Mouse (Mus musculus): ENCODE data around the gene Adgrl2. TPM values are rescaled to one million over a fixed set of nuclear protein-coding genes. Genes with fewer than 3 reads are reported as not detected.

Gene Adgrl2
- total RNA-seq, 2 experiments from 2014 or later = 4.2 to 15.0 TPM

GRCm38 (mm10) chr3:148977838-148978237 lies 12.5 kb downstream of the Adgrl2 start:
- no peak for ATAC-seq (replicated peaks; ENCODE audit: poor library complexity)

GRCm38 (mm10) chr3:148977124-148977529 lies 13.2 kb downstream of the Adgrl2 start:
- no peak for ATAC-seq (replicated peaks; ENCODE audit: poor library complexity)

DNA sequence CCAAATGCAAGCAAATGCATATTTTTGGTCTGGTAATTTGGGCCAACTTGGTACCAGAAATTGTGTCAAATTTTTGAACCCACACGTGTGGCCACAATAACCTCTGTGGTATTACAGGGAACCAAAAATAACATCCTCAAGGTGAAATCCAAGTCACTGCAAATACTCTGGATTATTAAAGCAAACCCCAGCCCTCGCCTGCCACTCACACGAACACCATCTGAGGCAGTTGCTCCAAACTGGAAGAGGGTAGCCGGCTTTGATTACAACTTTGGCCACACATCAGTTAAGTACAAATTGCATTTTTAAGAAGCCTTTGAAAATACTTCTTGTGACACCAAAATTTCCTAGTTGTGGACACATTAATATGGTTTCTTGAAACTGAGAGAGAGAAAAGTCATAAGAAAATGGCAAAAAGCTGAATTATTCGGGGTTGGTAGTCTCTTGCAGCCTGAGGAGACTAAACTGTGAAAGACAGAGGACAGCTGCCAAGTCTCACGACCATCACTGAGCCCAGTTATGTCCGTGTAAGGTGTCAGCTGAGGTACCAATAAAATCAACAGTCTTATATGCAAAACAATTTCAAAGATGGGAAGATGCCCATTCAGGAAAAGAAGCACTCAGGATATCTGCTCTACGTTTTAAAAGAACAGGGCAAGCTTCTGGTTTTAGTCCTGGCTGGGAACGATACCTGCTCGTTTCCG lies 18.3 kb downstream of the Adgrl2 start:
- ATAC-seq (replicated peaks; ENCODE audit: poor library complexity) = no peak

GRCm38 (mm10) chr3:148964991-148965605 lies 25.3 kb downstream of the Adgrl2 start:
- no peak for ATAC-seq (replicated peaks; ENCODE audit: poor library complexity)

- ATAC-seq (replicated peaks; ENCODE audit: poor library complexity) = no peak
These were observed 26.8 kb downstream of the Adgrl2 start for GRCm38 (mm10) chr3:148963381-148964044.

GRCm38 (mm10) chr3:148961611-148962010 lies 28.7 kb downstream of the Adgrl2 start:
- ATAC-seq (replicated peaks; ENCODE audit: poor library complexity) = no peak

DNA sequence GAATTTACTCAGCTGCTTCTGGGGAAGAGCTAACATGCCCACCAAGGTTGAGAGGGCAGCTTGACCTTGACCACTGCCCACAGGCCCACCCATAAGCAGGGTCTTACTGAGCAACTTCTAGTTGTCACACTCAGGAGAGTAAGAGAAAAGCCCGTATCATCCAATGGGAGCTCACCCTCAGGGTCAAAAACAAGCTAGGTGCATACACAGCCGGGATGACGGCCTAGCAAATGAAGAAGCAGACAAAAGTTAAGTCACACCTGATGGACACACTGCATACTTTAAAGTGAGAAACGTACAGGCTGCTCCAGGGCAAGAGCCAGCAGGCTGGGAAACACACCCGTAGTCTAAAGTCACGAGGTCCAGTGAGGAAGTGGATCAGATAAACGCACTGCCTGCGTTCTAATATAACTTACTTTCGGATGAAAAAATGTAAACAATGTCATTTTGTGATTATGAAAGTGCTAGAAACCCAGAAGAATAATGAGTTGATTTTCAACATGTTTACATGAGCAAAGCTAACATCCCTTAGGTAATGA lies 29.5 kb downstream of the Adgrl2 start:
- ATAC-seq (replicated peaks; ENCODE audit: poor library complexity) = peak; percentile 43; the same call in 1 of the 2 replicates

GRCm38 (mm10) chr3:148960215-148960614 lies 30.1 kb downstream of the Adgrl2 start:
- ATAC-seq (replicated peaks; ENCODE audit: poor library complexity) = no peak

DNA sequence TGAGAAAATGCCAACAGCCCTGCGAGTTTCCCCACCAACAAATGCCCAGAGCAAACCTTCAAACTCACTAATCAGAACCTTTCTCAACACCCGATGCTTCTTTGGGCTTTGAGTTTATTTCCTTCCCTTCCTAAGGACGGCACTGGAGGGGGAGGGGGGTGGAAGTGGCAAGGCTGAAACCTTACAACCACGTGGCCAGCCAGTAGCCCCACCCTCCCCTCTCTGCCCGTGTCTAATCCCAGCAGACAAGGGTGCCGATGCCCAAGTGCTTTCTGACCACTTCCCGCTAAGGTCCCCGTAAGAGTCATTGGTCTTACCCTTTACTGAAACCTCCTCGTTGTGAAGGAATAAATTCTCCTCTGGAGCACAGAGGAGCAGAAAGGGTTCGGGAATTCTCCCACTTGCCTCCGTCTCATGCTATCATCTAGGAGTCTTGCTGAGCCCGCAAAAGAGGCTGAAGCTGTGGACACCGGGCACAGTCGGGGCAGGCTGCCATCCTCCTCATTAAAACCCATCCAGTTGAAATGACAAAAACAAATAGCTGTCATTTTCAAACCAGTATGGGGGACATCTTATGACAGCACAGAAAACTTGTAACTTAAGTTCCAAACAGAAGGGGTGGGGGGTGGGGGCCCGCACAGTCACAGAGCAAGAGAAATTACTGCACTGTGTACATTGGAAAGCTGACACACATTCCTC lies 30.9 kb downstream of the Adgrl2 start:
- peak; percentile 87 for ATAC-seq (replicated peaks; ENCODE audit: poor library complexity)

DNA sequence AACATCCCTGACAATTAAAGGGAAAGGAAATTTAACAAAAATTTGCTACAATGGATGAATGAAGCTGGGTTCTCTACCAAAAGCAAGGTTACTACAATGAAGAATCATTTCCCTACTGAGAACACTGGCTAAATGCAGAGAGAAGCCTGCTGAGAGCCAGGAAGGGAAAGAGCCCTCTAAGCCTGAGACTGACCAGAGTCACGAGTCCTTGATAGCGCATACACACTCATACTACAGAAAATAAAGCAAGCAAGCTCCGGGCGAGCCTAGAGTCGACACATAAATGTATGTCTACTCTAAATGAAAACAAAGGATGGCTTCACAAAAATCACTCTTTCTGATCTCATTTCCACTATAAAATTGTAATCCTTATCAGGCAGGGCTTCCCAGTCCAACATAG lies 31.6 kb downstream of the Adgrl2 start:
- no peak for ATAC-seq (replicated peaks; ENCODE audit: poor library complexity)

DNA sequence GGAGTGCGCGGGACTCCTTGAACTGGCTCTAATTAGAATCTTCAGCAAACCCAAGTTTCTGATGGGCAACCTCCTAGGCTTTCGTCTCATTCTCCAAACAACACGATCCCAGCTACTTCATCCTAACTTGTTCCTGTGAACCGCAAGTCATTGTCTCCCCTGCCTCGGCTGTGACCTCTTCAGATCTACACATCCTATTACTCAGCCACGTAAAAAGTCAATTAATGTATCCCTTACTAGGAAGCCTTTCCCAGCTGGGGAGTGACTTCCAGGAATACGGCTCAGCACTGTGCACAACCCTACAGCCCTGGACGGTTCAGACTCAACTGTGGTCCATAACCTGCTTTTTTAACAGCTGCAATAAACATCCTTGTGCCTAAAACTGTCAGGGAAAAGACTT lies 32.2 kb downstream of the Adgrl2 start:
- ATAC-seq (replicated peaks; ENCODE audit: poor library complexity) = no peak

GRCm38 (mm10) chr3:148956887-148957286 lies 33.5 kb downstream of the Adgrl2 start:
- no peak for ATAC-seq (replicated peaks; ENCODE audit: poor library complexity)

DNA sequence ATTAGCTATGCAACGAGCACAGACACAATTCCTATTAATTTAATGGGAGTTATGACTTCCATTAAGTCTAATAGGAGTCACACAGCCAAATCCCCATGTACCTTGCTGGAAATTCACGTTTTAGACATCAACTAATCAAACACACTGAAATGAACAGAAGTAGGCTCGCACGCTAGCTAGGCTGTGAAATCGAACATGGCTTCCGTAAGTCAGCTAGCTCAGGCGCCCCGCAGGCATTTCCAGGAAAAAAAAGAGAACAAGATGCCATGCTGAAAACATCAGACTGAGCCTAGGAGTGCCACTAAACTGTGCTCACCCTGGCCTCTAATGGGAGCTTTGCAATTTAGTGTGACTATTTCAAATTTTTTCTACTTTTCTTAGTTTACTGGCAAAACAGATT lies 40.6 kb downstream of the Adgrl2 start:
- no peak for ATAC-seq (replicated peaks; ENCODE audit: poor library complexity)

- no peak for ATAC-seq (replicated peaks; ENCODE audit: poor library complexity)
These were observed 42.5 kb downstream of the Adgrl2 start for GRCm38 (mm10) chr3:148947805-148948405.

GRCm38 (mm10) chr3:148947266-148947665 lies 43.1 kb downstream of the Adgrl2 start:
- ATAC-seq (replicated peaks; ENCODE audit: poor library complexity) = no peak; the same call in 1 of the 2 replicates

GRCm38 (mm10) chr3:148945534-148945933 lies 44.8 kb downstream of the Adgrl2 start:
- ATAC-seq (replicated peaks; ENCODE audit: poor library complexity) = no peak

- ATAC-seq (replicated peaks; ENCODE audit: poor library complexity) = no peak
These were observed 50.9 kb downstream of the Adgrl2 start for GRCm38 (mm10) chr3:148939457-148939856.

DNA sequence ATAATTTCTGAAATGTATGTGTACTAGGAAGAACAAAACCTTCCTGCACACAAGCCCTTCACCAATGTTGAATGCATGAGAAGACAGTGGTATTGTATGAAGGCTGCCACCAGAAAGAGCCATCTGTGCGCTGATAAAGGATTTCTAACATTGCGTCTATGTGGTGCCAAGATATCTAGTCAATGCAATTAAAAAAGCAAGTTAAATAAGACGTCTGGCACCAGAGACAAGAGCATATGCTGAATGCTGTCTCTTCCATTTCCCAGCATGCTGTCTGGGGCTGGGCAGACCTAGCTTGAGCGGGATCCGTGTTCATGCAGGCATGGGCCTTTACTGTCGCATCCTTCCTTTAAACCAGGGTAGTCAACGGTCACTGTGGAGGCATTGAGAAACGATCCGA lies 55.3 kb downstream of the Adgrl2 start:
- ATAC-seq (replicated peaks; ENCODE audit: poor library complexity) = peak; percentile 82

GRCm38 (mm10) chr3:148934279-148934678 lies 56.1 kb downstream of the Adgrl2 start:
- no peak for ATAC-seq (replicated peaks; ENCODE audit: poor library complexity)

GRCm38 (mm10) chr3:148933160-148933559 lies 57.2 kb downstream of the Adgrl2 start:
- peak; percentile 71 for ATAC-seq (replicated peaks; ENCODE audit: poor library complexity)

- ATAC-seq (replicated peaks; ENCODE audit: poor library complexity) = no peak
These were observed 59.4 kb downstream of the Adgrl2 start for GRCm38 (mm10) chr3:148930913-148931312.

Data from megakaryocyte progenitor cell, adult 5-6 weeks (primary cell).